Mouse (Mus musculus) small intestine, adult 10 weeks (tissue): ENCODE results near the gene Usp16. TPM values are rescaled to one million over a fixed set of nuclear protein-coding genes. Genes with fewer than 3 reads are reported as not detected.

ENCODE experiments used
- polyA plus RNA-seq: library from polyadenylated mRNA; stranded (reverse); fragments of 350-450 nt; fragmentation: Illumina TruSeq; extraction: RNeasy Lipid Tissue Mini Kit (QIAGEN cat#74804); gene quantifications from one replicate; pipeline ENCODE4 v1.2.3, GENCODE M21; 2014; ENCODE audit warnings: low replicate concordance

The Usp16 gene
- 216 TPM for polyA plus RNA-seq

DNA sequence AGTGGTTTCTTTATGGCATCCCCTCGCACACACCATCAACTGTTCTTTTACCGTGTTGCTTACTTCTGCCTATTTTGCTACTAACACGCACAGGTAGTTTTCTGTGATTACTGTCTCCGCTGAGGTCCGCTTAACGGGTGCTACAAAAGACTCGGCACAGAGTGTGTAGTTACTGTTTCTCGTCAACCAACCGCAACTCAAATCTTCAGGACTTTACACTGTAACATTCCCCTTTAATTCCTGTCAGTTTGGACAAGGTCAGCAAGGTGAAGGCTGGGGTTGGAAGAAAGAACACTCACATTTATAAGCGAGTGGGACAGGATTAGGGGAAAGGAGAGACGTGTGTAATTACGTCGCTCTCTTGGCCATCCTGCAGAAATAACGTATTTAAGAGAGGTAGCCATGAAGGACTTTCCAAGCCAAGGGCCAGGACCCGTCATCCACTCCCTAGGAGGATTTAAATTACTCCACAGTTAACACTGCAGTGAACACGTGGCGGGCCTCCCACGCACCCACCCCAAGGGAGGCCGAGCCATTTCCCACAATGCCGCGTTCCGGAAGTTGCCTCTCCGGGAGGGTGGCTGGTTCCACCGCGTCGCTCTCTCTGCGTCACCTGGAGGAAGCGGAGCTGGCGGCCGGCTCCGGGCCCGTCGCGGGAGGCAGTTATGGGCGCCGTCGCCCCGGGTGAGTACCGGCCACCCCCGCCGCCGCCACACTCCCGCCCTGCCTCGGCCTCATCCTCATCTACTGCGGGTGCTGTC, at the start of gene Usp16:
Gene Usp16 (plus strand): TSS at position 285 of the 761 bp plus-strand sequence.

DNA sequence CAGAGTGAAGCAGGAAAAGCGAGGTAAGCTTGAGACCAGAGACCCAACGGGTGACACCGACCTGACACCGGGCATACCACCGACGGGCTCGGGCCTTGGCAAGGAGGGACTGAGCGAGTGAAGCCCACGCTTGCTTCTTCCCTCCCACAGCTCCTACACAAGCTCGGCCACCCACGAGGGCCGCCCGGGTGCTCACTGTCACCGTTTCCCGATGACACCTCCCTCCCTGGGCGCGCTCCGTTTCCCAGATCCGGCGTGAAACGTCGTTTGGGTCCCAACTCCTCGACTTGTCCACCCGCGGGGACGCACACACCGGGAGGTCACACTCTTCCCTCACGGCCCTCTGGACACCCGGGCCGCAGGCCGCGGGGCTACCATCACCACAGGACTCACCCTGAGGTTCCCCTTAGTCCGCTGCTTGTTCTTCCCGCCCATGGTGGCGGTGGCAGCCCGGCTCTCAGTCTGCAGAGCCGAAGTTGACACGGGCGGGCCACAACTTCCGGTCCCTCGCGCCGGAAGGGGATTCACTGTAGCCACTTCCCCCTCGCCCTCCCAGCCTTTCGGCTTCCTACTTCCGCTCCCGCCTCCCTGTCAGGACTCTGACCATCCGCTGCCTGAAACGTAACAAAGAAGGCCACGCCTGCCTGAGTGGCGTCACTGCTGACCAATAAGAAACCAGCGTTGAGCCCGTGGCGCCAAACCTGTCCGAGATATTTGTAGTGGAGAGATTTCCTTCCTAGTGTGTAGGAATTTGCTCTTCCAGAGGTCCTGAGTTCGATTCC, 22.3 kb upstream of the Usp16 start, which contains the start of gene Ltn1:
Gene Ltn1 (minus strand): TSS at position 580 of the 782 bp plus-strand sequence.

DNA sequence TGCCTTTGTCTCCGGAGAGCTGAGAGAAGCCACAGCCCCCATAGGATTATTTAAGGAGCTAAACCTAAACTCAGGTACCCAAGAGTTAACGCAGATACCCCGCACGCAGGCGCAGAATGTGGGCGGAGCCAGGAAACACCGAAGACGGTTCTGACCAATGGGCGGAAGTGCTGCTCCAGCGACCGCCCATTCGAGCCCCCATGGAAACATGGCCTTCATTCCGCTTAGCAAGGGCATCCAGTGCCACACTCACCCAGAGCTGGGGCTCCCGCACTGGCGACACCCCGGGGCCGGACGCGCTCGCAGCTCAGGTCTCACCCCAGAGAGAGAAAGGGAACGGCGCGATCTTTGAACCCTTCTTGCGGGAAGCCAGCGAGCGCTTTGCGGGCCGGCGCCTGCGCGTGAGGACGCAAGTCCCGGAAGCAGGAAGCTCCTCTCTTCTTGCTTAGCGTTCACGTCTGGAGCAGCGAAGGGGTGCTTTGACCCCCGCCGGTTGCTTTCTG, 14.3 kb upstream of the Usp16 start, which contains the start of gene Rwdd2b:
Gene Rwdd2b (minus strand): TSS at position 390 of the 503 bp plus-strand sequence.

DNA sequence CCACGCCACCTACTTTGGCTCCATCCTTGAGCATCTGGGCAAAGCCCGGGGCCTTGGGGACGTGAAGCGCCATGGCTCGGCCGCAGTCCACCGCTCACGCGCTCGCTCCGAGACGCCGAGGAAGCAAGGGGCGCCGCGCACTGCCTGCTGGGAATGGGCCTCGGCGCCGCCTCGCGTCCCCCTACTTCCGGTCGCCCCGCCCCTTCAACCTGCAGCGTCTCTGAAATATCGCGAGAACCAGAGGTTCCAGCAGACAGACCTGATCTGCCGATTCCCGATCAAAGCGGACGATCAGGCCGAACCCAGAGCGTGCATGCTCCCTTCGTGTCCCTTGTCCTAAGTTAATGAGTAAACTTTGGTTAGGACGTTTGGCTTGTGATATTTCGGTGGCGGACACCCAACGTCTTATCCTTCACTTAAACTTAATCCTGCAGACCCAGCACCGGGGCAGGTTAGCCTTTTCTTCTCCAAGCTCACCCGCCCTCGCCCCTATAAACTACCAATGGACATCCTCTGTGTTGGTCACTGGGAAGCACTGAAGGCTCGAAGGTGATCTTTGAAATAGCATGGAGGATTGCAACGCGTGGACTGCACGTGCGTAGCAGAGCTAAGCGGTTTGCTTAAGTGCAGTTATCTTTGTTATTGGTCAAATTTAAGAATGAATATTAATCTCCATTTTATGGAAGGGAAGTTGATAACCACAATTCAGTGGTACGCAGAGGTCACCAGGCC, 41.4 kb downstream of the Usp16 start, which contains the start of gene Cct8:
Gene Cct8 (minus strand): TSS at position 158 of the 732 bp plus-strand sequence.

Other genes starting within 250 kb of the Usp16 start
- gene N6amt1, start 100.5 kb upstream of the Usp16 start, polyA plus RNA-seq: 8.3 TPM
- 29.7 TPM for gene Ltn1, start 22.1 kb upstream of the Usp16 start, polyA plus RNA-seq
- 54.8 TPM for gene Rwdd2b, start 14.1 kb upstream of the Usp16 start, polyA plus RNA-seq
- 253 TPM for gene Cct8, start 41.2 kb downstream of the Usp16 start, polyA plus RNA-seq
- gene Map3k7cl, start 98.6 kb downstream of the Usp16 start, polyA plus RNA-seq: 0.85 TPM
- gene Bach1, start 244.2 kb downstream of the Usp16 start, polyA plus RNA-seq: 76.1 TPM